Mouse (Mus musculus): ENCODE data around the gene Zfhx3. TPM values are rescaled to one million over a fixed set of nuclear protein-coding genes. Genes with fewer than 3 reads are reported as not detected.

Zfhx3 gene
- polyA plus RNA-seq, 1 experiment from 2014 or later: 8.2 TPM

GRCm38 (mm10) chr8:108709441-108709840, 767.0 kb downstream of the Zfhx3 start:
- H3K27me3 ChIP-seq (replicated peaks; ENCODE audit: insufficient read depth, low read length): no peaks in the 10 kb centered on the region
- no peaks in the 10 kb centered on the region for H3K9me3 ChIP-seq (ENCODE audit: low read length)
- no peak overlapping the region for H3K4me2 ChIP-seq (replicated peaks; ENCODE audit: low read depth, low read length)
- ATAC-seq (no peak), DNase-seq (ENCODE audit: low spot score) (no peak)
- peaks cover 35% of the 10 kb centered on the region for H3K4me1 ChIP-seq (ENCODE audit: insufficient read depth, low read depth, low read length)
- WGBS: 62% methylated on average over 2 of the region's 2 CpGs
- no peak for TF ChIP-seq EP300 (IDR thresholded peaks at IDR 0.05)
- TF ChIP-seq CTCF (IDR thresholded peaks at IDR 0.05): no peak
- no peaks in the 10 kb centered on the region for H3K36me3 ChIP-seq (ENCODE audit: insufficient read depth, low read length)
- H3K27ac ChIP-seq (ENCODE audit: low read length): 0 out of 2 replicates have a peak overlapping the region, but pooled peaks have one; percentile 6
- H3K4me3 ChIP-seq (ENCODE audit: low read depth, low read length): no peak overlapping the region
- H3K9ac ChIP-seq (replicated peaks; ENCODE audit: low read depth): no peak overlapping the region

DNA sequence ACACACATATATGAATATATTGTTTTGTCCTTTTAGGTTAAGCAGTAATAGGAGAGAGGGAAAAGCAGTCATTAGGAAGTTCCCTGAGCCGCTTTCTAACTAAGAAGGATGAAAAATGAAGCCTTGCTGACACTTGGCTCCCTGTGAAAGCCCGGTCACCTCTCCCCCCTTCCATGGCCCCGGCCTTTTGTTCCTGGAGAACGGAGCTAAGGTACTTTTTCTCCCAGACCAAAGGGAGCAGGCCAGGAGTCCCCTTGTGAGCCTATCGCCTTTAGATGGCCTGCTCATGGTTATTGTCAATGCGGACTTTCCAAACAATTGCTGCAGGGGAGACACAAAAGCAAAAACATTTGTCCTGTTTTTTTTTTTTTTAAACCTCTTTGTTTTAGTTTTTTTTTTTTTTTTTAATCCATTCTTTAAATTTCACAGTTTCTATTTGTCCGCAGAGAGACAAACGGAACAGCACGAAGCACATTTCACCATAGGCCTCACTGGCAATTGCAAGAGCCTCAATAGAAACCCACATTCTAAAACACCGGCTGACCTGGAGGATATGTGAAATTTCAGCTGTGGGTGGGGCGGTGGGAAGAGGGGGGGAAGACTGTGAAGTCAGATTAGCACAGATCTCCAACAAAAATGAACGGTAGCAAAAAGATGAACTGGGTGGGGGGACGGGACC, 767.6 kb downstream of the Zfhx3 start:
- ATAC-seq (no peak), DNase-seq (ENCODE audit: low spot score) (no peak)
- TF ChIP-seq CTCF (IDR thresholded peaks at IDR 0.05) (no peak), EP300 (IDR thresholded peaks at IDR 0.05) (no peak)
- H3K27me3 ChIP-seq (replicated peaks; ENCODE audit: insufficient read depth, low read length): no peaks in the 10 kb centered on the region
- H3K9me3 ChIP-seq (ENCODE audit: low read length): no peaks in the 10 kb centered on the region
- H3K27ac ChIP-seq (ENCODE audit: low read length): peak overlapping the region; percentile 38; the same call in 1 of the 2 replicates
- H3K4me1 ChIP-seq (ENCODE audit: insufficient read depth, low read depth, low read length): peaks cover 35% of the 10 kb centered on the region
- H3K9ac ChIP-seq (replicated peaks; ENCODE audit: low read depth): no peak overlapping the region
- H3K4me2 ChIP-seq (replicated peaks; ENCODE audit: low read depth, low read length): no peak overlapping the region
- no peaks in the 10 kb centered on the region for H3K36me3 ChIP-seq (ENCODE audit: insufficient read depth, low read length)
- 42% methylated on average over 13 of the region's 13 CpGs for WGBS
- no peak overlapping the region for H3K4me3 ChIP-seq (ENCODE audit: low read depth, low read length)

GRCm38 (mm10) chr8:108710607-108711489, 768.4 kb downstream of the Zfhx3 start:
- H3K9ac ChIP-seq (replicated peaks; ENCODE audit: low read depth): no peak overlapping the region
- DNase-seq (ENCODE audit: low spot score): no peak
- H3K36me3 ChIP-seq (ENCODE audit: insufficient read depth, low read length): no peaks in the 10 kb centered on the region
- H3K4me1 ChIP-seq (ENCODE audit: insufficient read depth, low read depth, low read length): peaks cover 33% of the 10 kb centered on the region
- no peaks in the 10 kb centered on the region for H3K27me3 ChIP-seq (replicated peaks; ENCODE audit: insufficient read depth, low read length)
- WGBS: 19% methylated on average over 7 of the region's 8 CpGs
- TF ChIP-seq CTCF (IDR thresholded peaks at IDR 0.05) (no peak), EP300 (IDR thresholded peaks at IDR 0.05) (no peak)
- no peak overlapping the region for H3K4me2 ChIP-seq (replicated peaks; ENCODE audit: low read depth, low read length)
- ATAC-seq: no peak
- no peak overlapping the region for H3K4me3 ChIP-seq (ENCODE audit: low read depth, low read length)
- peak overlapping the region; percentile 38; the same call in 1 of the 2 replicates for H3K27ac ChIP-seq (ENCODE audit: low read length)
- H3K9me3 ChIP-seq (ENCODE audit: low read length): no peaks in the 10 kb centered on the region

DNA sequence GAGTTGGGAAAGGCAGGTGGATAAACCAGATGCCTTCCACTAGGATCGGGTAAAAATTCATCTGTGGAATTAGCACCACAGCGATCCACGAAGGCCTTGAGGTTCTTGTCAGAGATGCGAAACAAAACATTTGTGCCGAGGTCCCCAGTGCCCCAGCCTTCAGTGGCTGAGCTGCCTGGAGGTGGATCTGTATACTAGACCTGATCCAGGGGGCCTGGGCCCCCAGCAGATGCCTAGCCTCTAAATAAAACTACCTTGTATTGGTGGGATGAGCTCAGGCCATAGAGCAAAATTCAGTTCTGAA, 769.0 kb downstream of the Zfhx3 start:
- Histone ChIP-seq H3K27ac (ENCODE audit: low read length) (0 out of 2 replicates have a peak overlapping the region, but pooled peaks have one; percentile 34), H3K4me3 (ENCODE audit: low read depth, low read length) (no peak overlapping the region), H3K27me3 (replicated peaks; ENCODE audit: insufficient read depth, low read length) (no peaks in the 10 kb centered on the region), H3K4me2 (replicated peaks; ENCODE audit: low read depth, low read length) (no peak overlapping the region), H3K36me3 (ENCODE audit: insufficient read depth, low read length) (no peaks in the 10 kb centered on the region), H3K9me3 (ENCODE audit: low read length) (no peaks in the 10 kb centered on the region), H3K4me1 (ENCODE audit: insufficient read depth, low read depth, low read length) (peaks cover 38% of the 10 kb centered on the region), H3K9ac (replicated peaks; ENCODE audit: low read depth) (no peak overlapping the region)
- DNase-seq (ENCODE audit: low spot score): no peak
- ATAC-seq: no peak
- 55% methylated on average over 5 of the region's 5 CpGs for WGBS
- TF ChIP-seq EP300 (IDR thresholded peaks at IDR 0.05): no peak
- no peak for TF ChIP-seq CTCF (IDR thresholded peaks at IDR 0.05)

DNA sequence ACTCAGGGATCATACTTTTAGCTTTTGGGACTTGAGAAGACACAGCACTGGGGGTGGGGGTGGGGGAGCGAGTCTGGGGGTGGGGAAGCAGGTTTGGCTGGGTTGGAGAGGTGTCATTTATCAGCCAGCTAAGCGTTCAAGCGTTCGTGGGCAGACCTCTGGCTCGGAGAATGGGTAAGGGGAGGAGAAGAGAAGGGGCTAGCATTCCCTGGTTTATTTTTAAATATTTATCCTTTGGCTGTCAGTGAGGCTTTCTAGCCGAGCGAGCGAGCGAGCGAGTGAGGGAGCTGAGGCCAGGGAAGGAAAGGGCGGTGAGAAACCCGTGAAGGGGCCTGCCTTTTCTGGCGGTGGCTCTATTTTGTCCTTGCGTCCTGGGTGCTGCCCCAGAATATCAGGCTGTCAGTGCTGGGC, 769.6 kb downstream of the Zfhx3 start:
- Histone ChIP-seq H3K4me3 (ENCODE audit: low read depth, low read length) (no peak overlapping the region), H3K9me3 (ENCODE audit: low read length) (no peaks in the 10 kb centered on the region), H3K4me2 (replicated peaks; ENCODE audit: low read depth, low read length) (peak overlapping the region; percentile 37), H3K27me3 (replicated peaks; ENCODE audit: insufficient read depth, low read length) (no peaks in the 10 kb centered on the region), H3K9ac (replicated peaks; ENCODE audit: low read depth) (0 out of 2 replicates have a peak overlapping the region, but pooled peaks have one; percentile 13), H3K4me1 (ENCODE audit: insufficient read depth, low read depth, low read length) (peaks cover 40% of the 10 kb centered on the region), H3K36me3 (ENCODE audit: insufficient read depth, low read length) (no peaks in the 10 kb centered on the region), H3K27ac (ENCODE audit: low read length) (peak overlapping the region; percentile 34)
- ATAC-seq (no peak), DNase-seq (ENCODE audit: low spot score) (peak; percentile 50)
- no peak for TF ChIP-seq EP300 (IDR thresholded peaks at IDR 0.05)
- no peak for TF ChIP-seq CTCF (IDR thresholded peaks at IDR 0.05)
- 17% methylated on average over 14 of the region's 14 CpGs for WGBS

DNA sequence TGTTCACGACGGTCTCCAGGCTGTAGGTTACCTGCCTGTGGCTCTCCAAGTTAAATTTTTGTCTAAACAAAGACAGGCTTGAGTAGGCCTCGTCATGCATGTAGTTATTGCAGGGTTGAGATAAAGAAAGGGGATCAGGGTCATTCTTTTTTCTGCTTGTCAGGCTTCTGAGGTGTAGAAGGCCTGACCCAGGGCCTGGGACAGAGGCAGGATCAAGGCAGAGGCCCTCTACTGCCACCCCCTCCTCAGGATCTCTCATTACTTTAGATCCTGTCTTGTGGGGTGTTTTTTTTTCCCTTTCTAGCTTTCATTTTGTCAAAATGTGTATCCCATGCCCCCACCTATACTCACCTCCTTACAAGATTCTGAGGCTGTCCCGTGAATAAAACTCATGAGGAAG, 770.2 kb downstream of the Zfhx3 start:
- DNase-seq (ENCODE audit: low spot score) (no peak), ATAC-seq (no peak)
- H3K27me3 ChIP-seq (replicated peaks; ENCODE audit: insufficient read depth, low read length): no peaks in the 10 kb centered on the region
- WGBS: 43% methylated on average over 4 of the region's 4 CpGs
- H3K4me3 ChIP-seq (ENCODE audit: low read depth, low read length): no peak overlapping the region
- TF ChIP-seq CTCF (IDR thresholded peaks at IDR 0.05): no peak
- no peak for TF ChIP-seq EP300 (IDR thresholded peaks at IDR 0.05)
- peak overlapping the region; percentile 37; the same call in 1 of the 2 replicates for H3K4me2 ChIP-seq (replicated peaks; ENCODE audit: low read depth, low read length)
- 0 out of 2 replicates have a peak overlapping the region, but pooled peaks have one; percentile 13 for H3K9ac ChIP-seq (replicated peaks; ENCODE audit: low read depth)
- H3K27ac ChIP-seq (ENCODE audit: low read length): peak overlapping the region; percentile 34
- H3K4me1 ChIP-seq (ENCODE audit: insufficient read depth, low read depth, low read length): peaks cover 37% of the 10 kb centered on the region
- no peaks in the 10 kb centered on the region for H3K9me3 ChIP-seq (ENCODE audit: low read length)
- no peaks in the 10 kb centered on the region for H3K36me3 ChIP-seq (ENCODE audit: insufficient read depth, low read length)
